Mouse (Mus musculus): Measurements from ENCODE around the gene Gm21750. TPM values are rescaled to one million over a fixed set of nuclear protein-coding genes. Genes with fewer than 3 reads are reported as not detected.
"Not testable (repeated sequence)": the region's sequence is repeated elsewhere in the genome, so short reads cannot be mapped to it uniquely, and the experiment has no call there.

Gm21750 gene
- polyA plus RNA-seq (2012; rRNA removed), result not detected in 2 replicates

DNA sequence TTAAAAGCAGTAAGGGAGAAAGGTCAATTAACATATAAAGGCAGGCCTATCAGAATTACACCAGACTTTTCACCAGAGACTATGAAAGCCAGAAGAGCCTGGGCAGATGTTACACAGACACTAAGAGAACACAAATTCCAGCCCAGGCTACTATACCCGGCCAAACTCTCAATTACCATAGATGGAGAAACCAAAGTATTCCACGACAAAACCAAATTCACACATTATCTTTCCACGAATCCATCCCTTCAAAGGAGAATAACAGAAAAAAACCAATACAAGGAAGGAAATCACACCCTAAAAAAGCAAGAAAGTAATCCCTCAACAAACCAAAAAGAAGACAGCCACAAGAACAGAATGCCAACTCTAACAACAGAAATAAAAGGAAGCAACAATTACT lies at the start of gene Gm21750:
Gm21750 (plus strand) TSS at position 301 of the 400 bp plus-strand sequence.
- not testable (repeated sequence) for H3K4me1 ChIP-seq (ENCODE audit: control insufficient read depth, insufficient read depth, low read length); H3K27me3 ChIP-seq (ENCODE audit: control insufficient read depth, insufficient read depth, low read length); H3K36me3 ChIP-seq (ENCODE audit: control insufficient read depth, insufficient read depth, low read length); H3K4me3 ChIP-seq (ENCODE audit: control insufficient read depth, low read depth, low read length); H3K27ac ChIP-seq (ENCODE audit: control insufficient read depth, insufficient read depth, low read depth, low read length)

DNA sequence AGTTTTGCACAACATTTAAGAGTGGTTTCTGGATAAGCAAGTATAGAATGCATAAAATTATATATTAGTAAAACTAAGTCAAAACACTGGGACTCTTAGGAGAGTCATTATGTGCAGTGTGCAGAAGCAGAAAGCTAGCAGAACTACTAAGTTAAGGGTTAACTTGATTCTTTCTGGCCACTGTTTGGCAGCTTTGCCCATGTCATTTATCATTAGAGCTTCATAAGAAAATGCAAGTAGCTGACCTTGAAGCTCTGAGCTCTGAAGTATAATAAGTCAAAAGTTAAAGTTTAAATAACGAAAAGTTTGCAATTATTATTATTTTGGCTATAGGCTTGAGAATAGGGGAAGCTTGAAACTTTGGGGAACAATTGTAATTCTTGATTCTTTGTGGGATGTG lies 46.1 kb upstream of the Gm21750 start:
- not testable (repeated sequence) for H3K27me3 ChIP-seq (ENCODE audit: control insufficient read depth, insufficient read depth, low read length); H3K4me3 ChIP-seq (ENCODE audit: control insufficient read depth, low read depth, low read length); H3K36me3 ChIP-seq (ENCODE audit: control insufficient read depth, insufficient read depth, low read length); H3K4me1 ChIP-seq (ENCODE audit: control insufficient read depth, insufficient read depth, low read length); H3K27ac ChIP-seq (ENCODE audit: control insufficient read depth, insufficient read depth, low read depth, low read length)

GRCm38 (mm10) chr14:73620880-73621279 lies 40.1 kb upstream of the Gm21750 start:
- TF ChIP-seq CTCF (IDR thresholded peaks at IDR 0.05; ENCODE audit: control insufficient read depth, insufficient read depth, insufficient replicate concordance, low read depth, low read length), result no peak
- TF ChIP-seq POLR2A (IDR thresholded peaks at IDR 0.05; ENCODE audit: control insufficient read depth, low read depth, low read length), result no peak
- no peak overlapping the region for H3K4me3 ChIP-seq (ENCODE audit: control insufficient read depth, low read depth, low read length)
- no peaks in the 10 kb centered on the region for H3K27me3 ChIP-seq (ENCODE audit: control insufficient read depth, insufficient read depth, low read length)
- no peaks in the 10 kb centered on the region for H3K4me1 ChIP-seq (ENCODE audit: control insufficient read depth, insufficient read depth, low read length)
- H3K27ac ChIP-seq (ENCODE audit: control insufficient read depth, insufficient read depth, low read depth, low read length), result no peak overlapping the region
- no peaks in the 10 kb centered on the region for H3K36me3 ChIP-seq (ENCODE audit: control insufficient read depth, insufficient read depth, low read length)

GRCm38 (mm10) chr14:73622988-73623387 lies 38.0 kb upstream of the Gm21750 start:
- no peak for TF ChIP-seq POLR2A (IDR thresholded peaks at IDR 0.05; ENCODE audit: control insufficient read depth, low read depth, low read length)
- no peaks in the 10 kb centered on the region for H3K36me3 ChIP-seq (ENCODE audit: control insufficient read depth, insufficient read depth, low read length)
- H3K27me3 ChIP-seq (ENCODE audit: control insufficient read depth, insufficient read depth, low read length), result no peaks in the 10 kb centered on the region
- no peak overlapping the region for H3K27ac ChIP-seq (ENCODE audit: control insufficient read depth, insufficient read depth, low read depth, low read length)
- no peaks in the 10 kb centered on the region for H3K4me1 ChIP-seq (ENCODE audit: control insufficient read depth, insufficient read depth, low read length)
- H3K4me3 ChIP-seq (ENCODE audit: control insufficient read depth, low read depth, low read length), result no peak overlapping the region

DNA sequence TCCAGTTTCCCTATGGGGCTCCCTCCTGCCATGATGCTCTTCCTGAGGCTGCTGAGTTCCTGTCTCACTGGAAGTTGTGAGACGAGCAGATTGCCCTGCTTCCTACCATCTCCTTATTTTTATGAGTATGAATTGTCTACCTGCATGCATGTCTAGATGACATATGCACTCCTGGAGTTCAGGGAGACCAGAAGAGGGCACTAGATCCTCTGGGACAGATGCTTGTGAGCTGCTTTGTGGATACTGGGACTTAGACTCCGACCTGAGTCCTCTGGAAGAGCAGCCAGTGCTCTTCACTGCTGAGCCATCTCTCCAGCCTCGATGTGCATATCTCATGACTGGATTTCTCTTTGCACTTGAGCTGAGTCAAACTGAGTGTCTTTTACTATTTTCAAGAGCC lies 35.6 kb upstream of the Gm21750 start:
- no peaks in the 10 kb centered on the region for H3K4me1 ChIP-seq (ENCODE audit: control insufficient read depth, insufficient read depth, low read length)
- TF ChIP-seq CTCF (IDR thresholded peaks at IDR 0.05; ENCODE audit: control insufficient read depth, insufficient read depth, insufficient replicate concordance, low read depth, low read length) (no peak), POLR2A (IDR thresholded peaks at IDR 0.05; ENCODE audit: control insufficient read depth, low read depth, low read length) (no peak)
- H3K36me3 ChIP-seq (ENCODE audit: control insufficient read depth, insufficient read depth, low read length), result no peaks in the 10 kb centered on the region
- no peak overlapping the region for H3K4me3 ChIP-seq (ENCODE audit: control insufficient read depth, low read depth, low read length)
- H3K27me3 ChIP-seq (ENCODE audit: control insufficient read depth, insufficient read depth, low read length), result no peaks in the 10 kb centered on the region
- H3K27ac ChIP-seq (ENCODE audit: control insufficient read depth, insufficient read depth, low read depth, low read length), result no peak overlapping the region

DNA sequence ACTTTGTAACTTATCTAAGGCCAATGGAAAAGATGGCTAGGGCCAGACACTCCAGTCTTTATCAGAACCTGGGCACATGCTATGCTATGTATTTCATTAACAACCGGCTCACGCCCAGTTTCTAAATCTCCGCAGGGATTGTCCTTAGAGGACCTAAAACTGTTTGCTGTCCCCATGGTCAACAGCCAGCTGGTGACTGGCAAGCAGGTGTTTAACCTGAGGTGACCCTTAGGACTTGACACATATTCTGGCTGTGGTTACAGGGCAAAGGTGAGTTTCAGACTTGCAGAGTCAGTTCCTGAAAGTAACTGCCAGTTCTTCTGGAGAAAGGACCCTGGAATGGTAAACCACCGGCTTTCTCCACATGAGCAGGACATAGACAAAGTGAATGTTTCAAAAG lies 29.5 kb upstream of the Gm21750 start:
- H3K27me3 ChIP-seq (ENCODE audit: control insufficient read depth, insufficient read depth, low read length), result no peaks in the 10 kb centered on the region
- H3K4me3 ChIP-seq (ENCODE audit: control insufficient read depth, low read depth, low read length), result no peak overlapping the region
- H3K27ac ChIP-seq (ENCODE audit: control insufficient read depth, insufficient read depth, low read depth, low read length), result peak overlapping the region; percentile 73
- no peaks in the 10 kb centered on the region for H3K36me3 ChIP-seq (ENCODE audit: control insufficient read depth, insufficient read depth, low read length)
- TF ChIP-seq CTCF (IDR thresholded peaks at IDR 0.05; ENCODE audit: control insufficient read depth, insufficient read depth, insufficient replicate concordance, low read depth, low read length) (no peak), POLR2A (IDR thresholded peaks at IDR 0.05; ENCODE audit: control insufficient read depth, low read depth, low read length) (no peak)
- H3K4me1 ChIP-seq (ENCODE audit: control insufficient read depth, insufficient read depth, low read length), result peaks cover 6% of the 10 kb centered on the region

DNA sequence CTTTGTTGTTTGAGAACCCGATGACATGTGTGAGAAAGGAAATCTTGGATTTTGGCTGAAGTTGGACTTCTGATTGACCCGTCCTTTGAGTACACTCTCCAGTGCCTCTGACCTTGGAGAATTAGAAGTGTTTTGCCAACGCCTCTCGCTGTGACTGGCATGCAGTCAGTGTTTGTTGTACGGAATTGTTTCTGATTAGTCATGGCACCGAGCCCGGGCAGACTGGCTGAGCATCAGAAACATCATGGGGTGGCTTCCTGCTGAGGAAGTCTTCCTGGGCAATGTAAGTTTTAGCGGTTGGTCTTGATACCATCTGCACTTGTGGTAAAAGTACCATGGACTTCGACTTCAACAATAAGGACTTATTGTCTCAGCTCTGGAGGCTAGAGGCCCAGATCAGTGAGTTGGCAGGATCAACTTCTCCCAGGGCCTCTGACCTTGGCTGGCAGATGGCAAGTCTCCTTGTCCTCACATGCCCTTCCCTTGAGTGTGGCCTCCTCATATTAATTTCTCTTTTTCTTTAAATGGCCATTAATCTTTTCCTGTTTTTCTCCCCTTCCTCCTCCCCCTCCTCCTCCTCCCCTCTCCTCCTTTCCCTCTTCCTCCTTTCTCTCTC lies 28.3 kb upstream of the Gm21750 start:
- TF ChIP-seq POLR2A (IDR thresholded peaks at IDR 0.05; ENCODE audit: control insufficient read depth, low read depth, low read length) (no peak), CTCF (IDR thresholded peaks at IDR 0.05; ENCODE audit: control insufficient read depth, insufficient read depth, insufficient replicate concordance, low read depth, low read length) (no peak)
- Histone ChIP-seq H3K36me3 (ENCODE audit: control insufficient read depth, insufficient read depth, low read length) (no peaks in the 10 kb centered on the region), H3K4me3 (ENCODE audit: control insufficient read depth, low read depth, low read length) (no peak overlapping the region), H3K4me1 (ENCODE audit: control insufficient read depth, insufficient read depth, low read length) (peaks cover 6% of the 10 kb centered on the region), H3K27ac (ENCODE audit: control insufficient read depth, insufficient read depth, low read depth, low read length) (peak overlapping the region; percentile 61), H3K27me3 (ENCODE audit: control insufficient read depth, insufficient read depth, low read length) (no peaks in the 10 kb centered on the region)

- H3K27ac ChIP-seq (ENCODE audit: control insufficient read depth, insufficient read depth, low read depth, low read length), result no peak overlapping the region
- TF ChIP-seq CTCF (IDR thresholded peaks at IDR 0.05; ENCODE audit: control insufficient read depth, insufficient read depth, insufficient replicate concordance, low read depth, low read length) (no peak), POLR2A (IDR thresholded peaks at IDR 0.05; ENCODE audit: control insufficient read depth, low read depth, low read length) (no peak)
- peaks cover 11% of the 10 kb centered on the region for H3K4me1 ChIP-seq (ENCODE audit: control insufficient read depth, insufficient read depth, low read length)
- no peak overlapping the region for H3K4me3 ChIP-seq (ENCODE audit: control insufficient read depth, low read depth, low read length)
- H3K27me3 ChIP-seq (ENCODE audit: control insufficient read depth, insufficient read depth, low read length), result no peaks in the 10 kb centered on the region
- no peaks in the 10 kb centered on the region for H3K36me3 ChIP-seq (ENCODE audit: control insufficient read depth, insufficient read depth, low read length)
Observed at GRCm38 (mm10) chr14:73634356-73634755, 26.7 kb upstream of the Gm21750 start.

All from testis, adult 2 months (tissue).